Mouse (Mus musculus): Measurements from ENCODE around the gene Nme7. TPM values are rescaled to one million over a fixed set of nuclear protein-coding genes. Genes with fewer than 3 reads are reported as not detected.

Gene Nme7
- polyA plus RNA-seq, 1 experiment from 2014 or later, result 29.9 TPM

- H3K4me2 ChIP-seq, result no peak overlapping the region
- WGBS, result 90% methylated on average over 6 of the region's 6 CpGs
- H3K4me1 ChIP-seq (ENCODE audit: control insufficient read depth, insufficient read depth, low read length), result no peaks in the 10 kb centered on the region
- no peak overlapping the region for H3K27ac ChIP-seq (ENCODE audit: low read depth, low read length)
- H3K36me3 ChIP-seq (ENCODE audit: control insufficient read depth, insufficient read depth, low read length), result no peaks in the 10 kb centered on the region
- H3K27me3 ChIP-seq (ENCODE audit: control insufficient read depth, insufficient read depth, low read length), result no peaks in the 10 kb centered on the region
- no peak overlapping the region for H3K4me3 ChIP-seq (ENCODE audit: low read depth, low read length)
- no peaks in the 10 kb centered on the region for H3K9me3 ChIP-seq (ENCODE audit: control insufficient read depth, low read length)
- DNase-seq (ENCODE audit: low spot score, missing footprints), result no peak
- no peak for ATAC-seq (ENCODE audit: low FRiP score)
- no peak overlapping the region for H3K9ac ChIP-seq (ENCODE audit: low read length)
These were observed 170.4 kb downstream of the Nme7 start for GRCm38 (mm10) chr1:164474310-164474709.

DNA sequence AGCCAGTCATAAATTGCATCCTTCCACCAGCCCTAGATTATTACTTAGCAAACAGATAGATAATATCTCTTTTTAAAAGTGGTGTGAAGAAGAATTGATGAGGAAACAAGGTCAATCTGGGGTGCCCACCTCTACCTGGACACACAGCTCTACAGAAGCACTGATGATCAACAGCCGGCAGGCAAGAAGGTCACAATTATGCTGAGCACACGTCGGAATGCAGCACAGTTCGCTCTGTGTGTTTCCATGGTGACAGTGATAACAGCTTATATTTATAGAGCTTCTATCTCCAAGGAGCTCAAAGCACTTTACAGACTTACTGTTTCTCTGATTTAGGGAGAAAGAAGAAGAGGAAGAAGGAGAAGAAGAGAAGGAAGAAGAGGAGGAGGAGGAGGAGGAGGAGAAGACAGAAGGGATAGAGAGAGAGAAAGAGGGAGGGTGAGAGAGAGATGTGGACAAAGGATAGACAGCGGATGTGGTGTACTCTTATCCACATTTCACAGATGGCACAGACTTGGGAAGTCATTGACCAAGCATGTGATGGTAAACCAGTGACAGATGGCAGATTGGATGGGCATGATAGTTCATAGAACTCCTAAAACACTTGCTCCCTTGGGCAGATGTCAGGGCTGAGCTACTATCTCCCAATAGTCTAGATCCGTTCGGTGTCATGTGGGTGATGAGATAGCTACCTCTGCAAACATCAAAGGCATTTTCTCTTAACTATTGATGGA, 171.0 kb downstream of the Nme7 start:
- no peak overlapping the region for H3K27ac ChIP-seq (ENCODE audit: low read depth, low read length)
- no peak for DNase-seq (ENCODE audit: low spot score, missing footprints)
- no peaks in the 10 kb centered on the region for H3K9me3 ChIP-seq (ENCODE audit: control insufficient read depth, low read length)
- no peak overlapping the region for H3K4me2 ChIP-seq
- no peak for ATAC-seq (ENCODE audit: low FRiP score)
- H3K4me1 ChIP-seq (ENCODE audit: control insufficient read depth, insufficient read depth, low read length), result no peaks in the 10 kb centered on the region
- no peak overlapping the region for H3K9ac ChIP-seq (ENCODE audit: low read length)
- no peaks in the 10 kb centered on the region for H3K27me3 ChIP-seq (ENCODE audit: control insufficient read depth, insufficient read depth, low read length)
- H3K36me3 ChIP-seq (ENCODE audit: control insufficient read depth, insufficient read depth, low read length), result no peaks in the 10 kb centered on the region
- 78% methylated on average over 7 of the region's 7 CpGs for WGBS
- no peak overlapping the region for H3K4me3 ChIP-seq (ENCODE audit: low read depth, low read length)

DNA sequence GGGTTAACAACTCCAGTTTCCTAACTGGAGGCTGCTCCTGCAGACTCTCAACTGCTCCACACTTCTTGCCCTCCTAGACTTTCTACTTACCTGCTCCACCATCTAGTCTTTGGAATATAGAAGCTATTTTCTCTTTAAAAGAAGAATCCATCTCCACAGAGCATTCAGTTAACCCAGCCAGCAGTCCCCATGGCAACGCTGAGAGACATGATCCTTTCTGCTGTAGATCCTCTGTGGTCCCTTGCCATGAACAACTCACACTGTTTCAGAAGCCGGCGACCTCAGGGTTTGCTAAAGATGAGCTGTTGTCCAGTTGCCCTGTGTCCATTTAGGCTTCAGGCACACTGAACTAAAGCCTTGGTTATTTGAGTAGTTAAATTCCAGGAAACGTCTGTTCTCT, 172.0 kb downstream of the Nme7 start:
- DNase-seq (ENCODE audit: low spot score, missing footprints) (no peak), ATAC-seq (ENCODE audit: low FRiP score) (no peak)
- 86% methylated on average over 4 of the region's 4 CpGs for WGBS
- Histone ChIP-seq H3K9ac (ENCODE audit: low read length) (no peak overlapping the region), H3K36me3 (ENCODE audit: control insufficient read depth, insufficient read depth, low read length) (no peaks in the 10 kb centered on the region), H3K9me3 (ENCODE audit: control insufficient read depth, low read length) (no peaks in the 10 kb centered on the region), H3K4me3 (ENCODE audit: low read depth, low read length) (no peak overlapping the region), H3K4me2 (no peak overlapping the region), H3K27ac (ENCODE audit: low read depth, low read length) (no peak overlapping the region), H3K4me1 (ENCODE audit: control insufficient read depth, insufficient read depth, low read length) (no peaks in the 10 kb centered on the region), H3K27me3 (ENCODE audit: control insufficient read depth, insufficient read depth, low read length) (no peaks in the 10 kb centered on the region)

DNA sequence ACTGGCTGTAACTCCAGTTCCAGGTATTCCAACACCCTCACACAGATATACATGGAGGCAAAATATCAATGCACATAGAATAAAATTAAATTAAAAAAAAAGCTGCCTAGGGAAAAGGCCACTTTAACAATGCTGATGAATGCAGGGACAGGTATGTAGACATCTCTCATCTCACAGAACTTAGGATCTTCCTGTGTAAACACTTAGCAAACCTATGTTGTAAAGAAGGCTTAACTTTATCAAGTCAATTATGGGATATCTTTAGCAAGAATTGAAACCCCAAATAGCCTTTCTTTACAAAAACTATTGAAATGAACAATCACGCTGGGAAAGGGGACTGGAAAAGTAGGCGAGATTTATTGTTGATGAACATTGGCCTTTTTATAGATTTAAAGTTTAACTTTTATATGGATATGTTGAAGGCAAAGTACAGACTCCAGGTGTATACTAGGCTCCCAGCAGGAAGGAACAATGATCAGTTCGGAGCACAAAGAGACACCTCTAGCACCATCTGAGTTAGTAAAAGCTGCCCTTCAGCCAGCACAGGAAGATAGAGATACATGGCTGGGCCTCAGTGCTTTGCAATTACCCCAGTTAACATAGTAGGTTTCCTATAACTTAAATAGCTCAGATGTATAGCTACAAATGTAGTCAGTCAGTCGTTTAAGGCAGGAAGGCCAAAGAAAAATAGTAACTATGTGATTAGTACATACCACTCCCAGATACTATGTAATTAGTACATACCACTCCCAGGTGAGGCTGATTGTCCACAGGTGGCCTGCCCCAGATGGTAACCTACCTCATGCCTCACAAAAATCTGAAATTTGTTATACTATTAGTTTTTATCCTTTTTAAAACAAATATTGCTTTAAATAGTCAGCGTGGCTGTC, 177.1 kb downstream of the Nme7 start:
- H3K27ac ChIP-seq (ENCODE audit: low read depth, low read length), result no peak overlapping the region
- H3K4me1 ChIP-seq (ENCODE audit: control insufficient read depth, insufficient read depth, low read length), result no peaks in the 10 kb centered on the region
- H3K36me3 ChIP-seq (ENCODE audit: control insufficient read depth, insufficient read depth, low read length), result no peaks in the 10 kb centered on the region
- DNase-seq (ENCODE audit: low spot score, missing footprints), result no peak
- ATAC-seq (ENCODE audit: low FRiP score), result no peak
- WGBS, result 92% methylated on average over 5 of the region's 5 CpGs
- no peak overlapping the region for H3K4me2 ChIP-seq
- no peak overlapping the region for H3K4me3 ChIP-seq (ENCODE audit: low read depth, low read length)
- no peaks in the 10 kb centered on the region for H3K9me3 ChIP-seq (ENCODE audit: control insufficient read depth, low read length)
- H3K27me3 ChIP-seq (ENCODE audit: control insufficient read depth, insufficient read depth, low read length), result no peaks in the 10 kb centered on the region
- no peak overlapping the region for H3K9ac ChIP-seq (ENCODE audit: low read length)

DNA sequence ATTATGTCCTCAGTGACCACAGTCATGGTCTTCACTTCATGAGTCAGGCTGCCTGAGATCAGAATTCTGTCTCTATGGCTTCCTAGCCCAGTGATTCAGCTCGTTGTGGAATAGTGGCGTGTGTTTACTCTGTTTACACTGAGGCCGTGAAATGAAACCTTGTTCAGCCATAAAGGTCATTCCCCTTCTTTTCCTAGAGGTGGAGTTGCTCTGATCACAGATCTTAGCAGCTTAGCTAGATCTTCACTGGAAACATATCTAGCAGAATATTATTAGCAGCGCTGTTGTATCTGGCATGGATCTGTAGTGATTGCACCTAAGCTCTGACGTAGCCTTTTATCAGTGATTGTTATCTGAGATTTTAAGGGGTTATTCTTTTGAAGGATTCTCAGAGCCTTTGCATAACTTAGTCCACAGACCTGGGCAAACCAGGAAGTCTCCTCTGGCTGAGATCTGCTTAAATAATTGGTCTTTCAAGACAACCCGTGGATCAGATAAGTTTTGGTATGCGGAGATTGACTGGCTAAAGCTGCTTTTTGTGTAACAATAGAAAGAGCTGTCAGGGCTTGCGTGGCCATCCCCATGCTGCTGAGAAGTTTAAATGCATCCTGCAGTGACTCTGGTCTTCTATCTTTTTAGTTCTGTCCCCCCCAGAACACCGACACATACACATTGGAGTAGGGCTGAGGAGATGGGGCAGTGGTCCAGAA, 177.9 kb downstream of the Nme7 start:
- H3K36me3 ChIP-seq (ENCODE audit: control insufficient read depth, insufficient read depth, low read length), result no peaks in the 10 kb centered on the region
- ATAC-seq (ENCODE audit: low FRiP score) (no peak), DNase-seq (ENCODE audit: low spot score, missing footprints) (no peak)
- no peak overlapping the region for H3K4me3 ChIP-seq (ENCODE audit: low read depth, low read length)
- no peaks in the 10 kb centered on the region for H3K27me3 ChIP-seq (ENCODE audit: control insufficient read depth, insufficient read depth, low read length)
- H3K9ac ChIP-seq (ENCODE audit: low read length), result no peak overlapping the region
- no peak overlapping the region for H3K4me2 ChIP-seq
- 47% methylated on average over 9 of the region's 9 CpGs for WGBS
- H3K27ac ChIP-seq (ENCODE audit: low read depth, low read length), result no peak overlapping the region
- H3K9me3 ChIP-seq (ENCODE audit: control insufficient read depth, low read length), result no peaks in the 10 kb centered on the region
- H3K4me1 ChIP-seq (ENCODE audit: control insufficient read depth, insufficient read depth, low read length), result no peaks in the 10 kb centered on the region

DNA sequence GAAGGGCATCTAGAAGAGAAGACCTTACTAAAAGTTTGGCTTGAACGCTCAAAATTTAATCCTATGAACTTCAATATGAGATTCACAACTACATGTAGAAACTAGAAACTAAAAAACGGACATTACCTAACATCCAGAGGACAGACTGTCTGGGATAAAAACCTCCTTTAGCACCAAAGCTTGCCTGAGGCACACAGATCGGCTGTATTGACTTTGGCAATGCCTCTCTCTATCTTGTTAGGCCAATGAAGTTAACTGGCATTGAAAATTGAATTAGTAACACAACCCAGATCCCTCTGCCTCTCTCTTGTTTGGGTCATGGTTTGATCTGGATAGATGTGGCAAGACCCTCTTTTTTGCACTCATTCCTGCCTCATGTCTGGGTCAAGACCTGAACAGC, 178.9 kb downstream of the Nme7 start:
- Histone ChIP-seq H3K27ac (ENCODE audit: low read depth, low read length) (no peak overlapping the region), H3K27me3 (ENCODE audit: control insufficient read depth, insufficient read depth, low read length) (no peaks in the 10 kb centered on the region), H3K36me3 (ENCODE audit: control insufficient read depth, insufficient read depth, low read length) (no peaks in the 10 kb centered on the region), H3K4me1 (ENCODE audit: control insufficient read depth, insufficient read depth, low read length) (no peaks in the 10 kb centered on the region), H3K4me3 (ENCODE audit: low read depth, low read length) (no peak overlapping the region), H3K9me3 (ENCODE audit: control insufficient read depth, low read length) (no peaks in the 10 kb centered on the region), H3K9ac (ENCODE audit: low read length) (no peak overlapping the region), H3K4me2 (no peak overlapping the region)
- DNase-seq (ENCODE audit: low spot score, missing footprints) (no peak), ATAC-seq (ENCODE audit: low FRiP score) (no peak)
- WGBS, result 86% methylated on average over 3 of the region's 3 CpGs

DNA sequence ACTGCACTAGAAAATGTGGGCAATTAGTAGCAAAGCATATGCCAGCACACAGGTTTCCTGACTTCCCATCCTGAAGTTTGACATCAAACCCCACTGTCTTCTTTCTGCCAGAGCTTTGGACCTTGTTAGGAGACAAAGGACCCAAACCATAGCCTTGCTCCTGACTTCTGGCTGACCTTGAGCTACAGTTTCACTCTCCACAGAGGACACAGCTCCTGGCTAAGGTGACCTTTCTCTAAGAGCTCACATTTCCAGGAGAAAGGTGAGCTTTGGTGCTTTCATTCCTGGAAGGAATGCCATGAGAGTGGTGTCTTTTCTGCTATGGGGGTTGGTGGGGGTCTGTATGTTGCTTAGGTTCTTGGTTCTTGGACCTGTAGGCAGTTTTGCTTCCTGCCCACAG, 179.8 kb downstream of the Nme7 start:
- Histone ChIP-seq H3K4me1 (ENCODE audit: control insufficient read depth, insufficient read depth, low read length) (no peaks in the 10 kb centered on the region), H3K4me2 (no peak overlapping the region), H3K27me3 (ENCODE audit: control insufficient read depth, insufficient read depth, low read length) (no peaks in the 10 kb centered on the region), H3K9me3 (ENCODE audit: control insufficient read depth, low read length) (no peaks in the 10 kb centered on the region), H3K9ac (ENCODE audit: low read length) (no peak overlapping the region), H3K4me3 (ENCODE audit: low read depth, low read length) (no peak overlapping the region), H3K27ac (ENCODE audit: low read depth, low read length) (no peak overlapping the region), H3K36me3 (ENCODE audit: control insufficient read depth, insufficient read depth, low read length) (no peaks in the 10 kb centered on the region)
- DNase-seq (ENCODE audit: low spot score, missing footprints), result no peak
- ATAC-seq (ENCODE audit: low FRiP score), result no peak
